Mouse (Mus musculus) T-cell, adult 2 months (primary cell): Measurements from ENCODE around the gene Arfip1.
"Not testable (repeated sequence)": the region's sequence is repeated elsewhere in the genome, so short reads cannot be mapped to it uniquely, and the experiment has no call there.

ENCODE experiments used
- DNase-seq: peaks from one replicate; pipeline ENCODE4 v3.0.0; 2022; ENCODE audit warnings: low spot score

Gene Arfip1

GRCm38 (mm10) chr3:84570501-84570900 lies 11.9 kb downstream of the Arfip1 start:
- no peak for DNase-seq

DNA sequence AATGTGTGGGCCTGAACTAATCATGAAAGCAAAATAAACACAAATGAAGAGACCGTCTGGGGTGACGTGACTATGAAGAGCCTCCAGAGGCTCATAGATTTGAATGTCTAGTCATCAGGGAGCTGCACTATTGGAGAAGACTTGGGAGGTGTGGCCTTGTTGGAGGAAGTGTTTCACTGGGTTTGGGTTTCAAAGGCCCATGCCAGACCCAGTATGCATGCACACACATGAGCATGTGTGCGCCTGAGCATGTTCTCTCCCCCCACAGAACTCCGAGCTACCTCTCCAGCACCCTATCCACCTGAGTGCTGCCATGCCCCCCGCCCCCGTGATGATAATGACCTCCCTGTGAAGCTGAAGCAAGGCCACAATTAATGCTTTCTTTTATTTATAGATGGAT lies 12.8 kb downstream of the Arfip1 start:
- DNase-seq, result no peak

- DNase-seq, result no peak
Measured at GRCm38 (mm10) chr3:84568540-84568939, 13.9 kb downstream of the Arfip1 start.

GRCm38 (mm10) chr3:84563415-84563814 lies 19.0 kb downstream of the Arfip1 start:
- DNase-seq, result no peak

- DNase-seq, result not testable (repeated sequence)
Measured at GRCm38 (mm10) chr3:84562911-84563310, 19.5 kb downstream of the Arfip1 start.

DNA sequence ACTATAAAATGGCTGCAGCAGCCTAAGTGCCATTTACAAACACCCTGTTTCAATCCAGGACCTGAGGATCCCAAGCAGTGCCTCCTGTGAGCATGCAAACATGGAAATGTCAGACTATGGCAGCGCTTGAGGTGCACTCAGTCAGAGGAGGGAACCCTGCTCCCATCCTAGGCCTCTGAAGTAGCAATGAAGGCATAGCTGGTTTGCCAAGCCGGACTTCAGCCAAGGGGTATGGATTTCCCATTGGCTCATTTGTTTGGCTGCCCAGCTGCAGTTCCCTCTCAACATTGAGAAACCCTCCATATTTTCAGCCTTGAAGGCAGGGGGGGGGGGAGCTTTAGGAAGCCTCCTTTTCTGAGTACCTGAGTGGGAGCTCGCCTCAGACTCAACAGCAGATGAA lies 24.1 kb downstream of the Arfip1 start:
- no peak for DNase-seq

DNA sequence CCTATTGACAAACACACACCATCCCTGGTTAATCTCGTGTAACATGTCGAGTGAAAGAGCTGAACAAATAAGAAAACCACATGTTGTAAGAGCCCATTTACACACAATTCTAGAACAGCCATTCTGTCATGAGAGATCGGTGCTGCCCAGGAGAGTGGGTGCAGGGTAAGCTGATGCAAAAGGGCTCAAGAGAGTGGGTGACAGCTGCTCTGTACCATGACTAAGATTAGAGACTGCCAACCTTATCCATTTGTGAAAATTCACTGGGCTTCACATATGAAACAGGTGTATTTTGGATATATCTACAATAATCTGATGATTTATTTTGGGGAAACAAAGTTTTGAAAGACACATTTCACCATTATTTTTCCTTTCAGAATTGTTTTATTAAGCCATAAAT lies 26.6 kb downstream of the Arfip1 start:
- no peak for DNase-seq

DNA sequence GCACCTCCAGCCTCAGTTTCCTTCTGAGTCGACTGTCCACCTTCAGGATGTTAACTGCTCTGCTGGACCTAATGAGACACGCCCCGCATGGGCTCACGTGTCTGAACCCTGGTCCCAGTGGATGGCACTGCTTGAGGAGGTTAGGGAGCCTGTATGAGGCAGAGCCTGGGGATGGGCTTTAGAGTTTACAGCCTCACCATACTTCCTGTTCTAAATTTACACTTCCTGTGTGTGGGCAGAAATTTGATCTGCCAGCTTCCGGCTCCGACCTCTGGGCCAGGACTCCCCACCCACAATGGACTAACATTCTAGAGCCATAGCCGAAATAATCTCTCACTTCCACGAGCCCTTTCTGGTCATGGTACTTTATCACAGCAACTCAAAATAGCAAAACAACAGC lies 35.2 kb downstream of the Arfip1 start:
- DNase-seq, result peak; percentile 36

GRCm38 (mm10) chr3:84542450-84542849 lies 40.0 kb downstream of the Arfip1 start:
- DNase-seq, result peak; percentile 54

DNA sequence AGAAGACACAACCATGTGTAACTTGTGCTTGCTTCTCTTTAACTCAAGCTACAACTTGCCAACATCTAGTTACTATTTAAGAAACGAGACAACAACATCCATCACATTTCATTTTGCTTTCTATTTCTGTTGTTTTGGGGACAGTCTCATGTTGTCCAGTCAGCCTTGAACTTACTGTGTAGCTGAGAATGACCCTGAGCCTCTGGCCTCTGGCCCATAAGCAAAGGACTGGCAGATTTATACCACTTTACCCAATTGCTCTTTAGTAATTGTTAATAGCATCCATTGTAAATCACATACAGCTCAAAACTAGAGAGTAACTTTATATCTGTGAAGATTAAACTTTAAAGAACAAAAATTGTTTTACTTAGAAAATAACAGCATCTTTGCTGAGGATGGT lies 40.5 kb downstream of the Arfip1 start:
- no peak for DNase-seq

DNA sequence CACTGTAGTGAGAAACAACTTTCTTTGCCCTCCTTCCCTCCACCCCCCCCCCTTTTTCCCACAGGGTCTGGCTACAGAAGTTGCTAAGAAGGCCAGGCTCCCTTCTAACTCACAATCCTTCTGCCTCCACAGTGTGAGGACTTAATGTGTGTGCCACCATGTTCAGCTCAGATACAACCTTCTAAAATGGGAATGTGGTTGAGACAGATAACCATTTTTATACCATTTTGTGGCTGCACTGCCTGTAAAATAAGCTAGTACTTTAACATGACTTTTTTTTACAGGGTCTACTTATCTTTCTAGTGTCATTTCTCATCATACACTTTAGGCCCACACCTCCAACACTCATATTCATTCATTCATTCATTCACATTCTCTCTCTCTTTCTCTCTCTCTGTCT lies 41.8 kb downstream of the Arfip1 start:
- no peak for DNase-seq

DNA sequence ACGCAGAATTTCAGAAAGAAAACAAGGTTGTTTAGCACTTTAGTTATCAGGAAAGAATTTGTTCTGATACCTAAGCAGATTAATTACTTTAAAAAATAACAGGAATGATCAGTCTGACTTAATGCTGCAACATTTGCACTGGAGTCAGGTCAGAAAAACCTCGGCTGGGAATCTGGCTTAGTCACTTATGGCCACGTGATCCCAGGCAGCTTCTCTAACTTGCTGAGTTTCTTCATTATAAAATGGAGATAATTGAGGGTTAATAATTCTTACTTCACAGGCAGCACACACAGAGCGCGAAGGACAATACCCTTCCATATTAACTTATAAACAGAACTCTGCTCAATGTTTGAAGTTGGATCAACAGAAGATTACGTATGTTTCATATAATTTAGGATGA lies 45.4 kb downstream of the Arfip1 start:
- DNase-seq, result no peak

DNA sequence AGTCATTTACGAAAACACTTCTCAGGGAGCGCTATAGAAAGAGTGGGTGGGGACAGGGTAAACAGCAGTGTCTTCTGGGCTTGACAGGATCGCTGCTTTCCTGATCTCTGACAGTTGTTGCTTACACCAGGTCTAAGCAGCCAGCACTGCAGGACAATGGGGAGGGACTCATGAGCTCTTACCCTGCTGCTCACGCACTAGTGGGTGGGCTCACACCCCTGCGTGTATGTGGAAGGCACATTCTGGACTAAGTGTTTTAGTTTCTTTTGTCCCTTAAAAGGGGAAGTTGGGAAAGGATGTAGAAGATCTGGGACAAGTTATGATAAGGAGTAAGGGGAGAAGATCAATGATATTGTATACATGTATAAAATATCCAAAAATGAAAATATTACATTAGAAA lies 49.2 kb downstream of the Arfip1 start:
- no peak for DNase-seq

DNA sequence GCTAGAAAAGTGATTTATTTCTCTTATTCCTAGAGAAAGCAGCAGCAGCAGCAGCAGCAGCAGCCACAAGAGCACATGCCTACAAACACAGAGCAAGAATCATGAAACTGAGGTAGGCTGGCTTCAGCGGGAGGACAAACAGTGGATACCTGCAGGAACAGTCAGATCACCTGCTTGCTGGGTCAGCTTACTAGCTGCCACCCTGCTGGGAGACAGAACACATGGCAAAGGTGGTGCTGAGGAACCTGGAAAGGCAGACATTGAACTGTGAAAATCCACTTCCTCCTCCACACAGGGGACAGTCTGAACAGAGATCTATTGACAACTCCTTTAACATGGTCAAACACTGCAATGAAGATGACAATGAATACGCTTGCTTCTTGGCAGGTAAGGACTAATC lies 53.4 kb downstream of the Arfip1 start:
- no peak for DNase-seq

GRCm38 (mm10) chr3:84524952-84525351 lies 57.5 kb downstream of the Arfip1 start:
- no peak for DNase-seq

GRCm38 (mm10) chr3:84516163-84516562 lies 66.3 kb downstream of the Arfip1 start:
- no peak for DNase-seq

DNA sequence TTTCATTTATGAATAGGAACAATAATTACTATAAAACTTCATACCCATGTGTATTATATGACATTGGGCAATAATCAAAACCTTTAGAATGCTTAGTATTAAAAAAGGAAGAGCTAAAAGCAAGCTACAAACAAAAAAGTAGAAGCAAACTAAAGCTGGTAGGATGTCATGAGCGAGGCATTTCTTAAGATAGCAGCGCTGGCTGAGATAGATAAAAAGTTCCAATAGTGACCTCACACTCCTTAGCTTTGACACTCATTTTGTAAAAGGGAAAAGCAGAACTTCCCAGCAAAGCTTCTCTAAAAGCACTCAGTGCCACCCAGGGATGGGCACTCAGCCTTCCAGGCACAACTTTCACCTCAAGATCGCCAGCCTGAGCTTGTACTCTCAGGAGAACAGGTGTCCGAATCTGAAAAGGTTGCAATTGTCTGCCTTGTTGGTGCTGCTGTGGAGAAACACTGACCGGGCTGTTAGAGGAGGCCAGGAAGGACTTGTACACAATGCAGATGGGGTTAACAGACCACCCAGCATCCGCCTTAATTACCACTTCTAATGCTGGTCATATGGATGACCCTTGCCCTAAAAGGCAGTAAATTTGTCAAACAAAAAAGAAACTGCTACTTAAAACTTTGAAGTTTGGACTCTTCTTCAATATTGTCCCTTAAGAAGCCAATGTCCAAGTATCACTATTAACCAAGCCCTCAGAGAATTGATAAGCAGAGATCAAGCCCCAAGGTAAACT lies 69.5 kb downstream of the Arfip1 start:
- DNase-seq, result no peak

GRCm38 (mm10) chr3:84505193-84505592 lies 77.2 kb downstream of the Arfip1 start:
- DNase-seq, result no peak

GRCm38 (mm10) chr3:84504291-84504690 lies 78.1 kb downstream of the Arfip1 start:
- DNase-seq, result no peak

DNA sequence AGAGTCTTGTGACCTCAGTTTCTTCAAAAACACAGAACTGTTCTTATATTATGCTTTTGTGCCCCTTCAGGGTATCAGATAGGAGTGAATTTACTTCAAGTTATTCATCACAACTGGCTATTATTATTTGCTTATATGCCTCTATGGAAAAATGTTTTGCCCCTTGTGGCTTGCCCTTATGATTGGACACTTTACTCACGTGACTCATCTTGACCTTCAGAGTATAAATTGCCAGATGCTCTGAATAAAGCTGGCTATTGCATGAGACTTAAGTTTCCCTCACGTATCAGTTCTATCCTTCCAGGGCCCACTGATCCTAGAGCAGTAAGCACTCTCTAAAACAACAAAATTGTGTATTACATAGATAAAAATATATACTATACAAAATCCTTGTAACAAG lies 80.3 kb downstream of the Arfip1 start:
- no peak for DNase-seq

DNA sequence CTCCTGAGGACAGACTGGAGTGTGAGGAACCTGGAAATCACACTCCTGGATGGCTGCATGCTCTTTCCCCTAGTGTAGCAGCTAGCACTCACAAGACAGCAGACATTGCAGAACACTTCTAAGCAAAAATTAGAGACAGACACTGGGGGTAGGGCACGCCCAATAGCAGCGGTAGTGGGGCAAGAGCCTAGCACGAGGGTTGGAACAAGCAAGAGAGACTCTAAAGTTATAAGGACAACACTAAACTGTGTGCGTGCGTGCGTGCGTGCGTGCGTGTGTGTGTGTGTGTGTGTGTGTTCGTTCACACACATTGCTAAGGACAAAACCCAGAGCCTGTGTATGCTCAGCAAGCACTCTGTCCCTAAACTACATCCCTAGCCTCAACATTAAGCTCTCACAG lies 81.9 kb downstream of the Arfip1 start:
- DNase-seq, result no peak

GRCm38 (mm10) chr3:84497718-84498117 lies 84.7 kb downstream of the Arfip1 start:
- DNase-seq, result no peak

- no peak for DNase-seq
Measured at GRCm38 (mm10) chr3:84492657-84493056, 89.8 kb downstream of the Arfip1 start.

- no peak for DNase-seq
Measured at GRCm38 (mm10) chr3:84492148-84492547, 90.3 kb downstream of the Arfip1 start.
